Mouse (Mus musculus) liver, embryonic 14.5 days (tissue): Measurements from ENCODE around the gene Il31ra.

Source experiments
- CTCF ChIP-seq: IDR thresholded peaks from 2 replicates; pipeline ENCODE4 v1.5.1; 2016; ENCODE audit warnings: antibody characterized with exemption, low read depth, control low read depth
- EP300 ChIP-seq: IDR thresholded peaks from 2 replicates; pipeline ENCODE4 v1.6.1; 2016; ENCODE audit warnings: antibody characterized with exemption, low read depth

DNA sequence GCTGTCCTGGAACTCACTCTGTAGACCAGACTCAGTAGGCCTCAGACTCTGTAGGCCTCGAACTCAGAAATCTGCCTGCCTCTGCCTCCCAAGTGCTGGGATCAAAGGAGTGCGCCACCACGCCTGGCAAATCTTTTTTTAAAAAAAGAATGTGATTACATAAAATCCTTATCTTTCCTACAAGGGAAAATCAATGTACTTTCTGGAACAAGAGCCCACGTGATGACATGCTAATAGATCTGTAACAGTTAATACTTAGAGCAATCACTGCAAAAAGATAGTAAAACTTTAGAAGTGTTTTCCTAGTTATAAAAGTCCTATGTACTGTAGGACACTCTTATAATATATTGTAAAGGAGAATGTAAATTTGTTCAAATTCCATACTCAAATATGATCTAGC, 94.1 kb downstream of the Il31ra start:
- TF ChIP-seq CTCF (no peak), EP300 (no peak)
